Mouse (Mus musculus) frontal cortex, postnatal 14 days (tissue): ENCODE data around the gene Nrarp.
A peak's percentile ranks its signal among the peaks of the same experiment; 100 is the strongest.

ENCODE experiments used
- DNase-seq, 2 experiments: peaks; one replicate each; pipeline ENCODE4 v3.0.0; 2022; ENCODE audit warnings: low spot score in 2 of 2

The Nrarp gene

DNA sequence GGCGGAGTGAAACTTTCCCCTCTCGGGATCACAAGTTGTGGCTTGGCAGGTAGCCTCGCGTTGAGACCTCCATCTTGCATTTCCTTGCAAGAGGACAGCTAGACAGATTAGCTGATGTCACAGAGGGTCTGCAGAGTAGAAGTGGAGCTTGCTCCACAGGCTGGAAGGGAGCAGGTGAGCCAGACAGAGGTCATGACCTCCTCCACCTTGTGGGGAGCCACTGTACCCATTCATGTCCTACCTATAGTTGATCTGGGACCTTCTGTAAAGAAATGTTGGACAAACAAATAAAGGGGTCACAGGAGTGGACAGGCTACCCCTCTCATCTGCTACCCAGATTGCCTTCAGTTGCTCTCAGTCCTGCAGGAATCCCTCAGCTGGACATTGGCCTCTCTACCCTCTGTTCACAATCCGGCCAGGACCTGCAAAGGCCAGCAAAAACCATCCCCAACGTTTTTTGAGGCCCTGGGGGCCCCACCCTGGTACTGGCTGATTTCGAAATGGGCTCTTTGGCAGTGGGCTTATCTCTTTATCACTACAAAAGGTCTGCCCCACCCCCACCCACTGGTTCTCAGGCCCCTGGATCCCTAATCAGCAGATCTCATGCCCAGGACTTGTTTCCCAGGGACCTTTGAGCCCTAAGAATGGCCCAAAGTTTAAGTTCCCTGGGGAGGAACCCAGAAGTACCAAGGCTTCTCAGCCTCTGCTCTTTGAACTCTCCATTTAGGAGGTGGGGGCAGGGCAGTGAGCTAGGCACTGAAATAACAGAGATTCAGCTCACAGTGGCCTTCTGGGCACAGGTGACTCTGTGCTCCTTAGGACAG lies 5.5 kb upstream of the Nrarp start:
- DNase-seq, result no peak

DNA sequence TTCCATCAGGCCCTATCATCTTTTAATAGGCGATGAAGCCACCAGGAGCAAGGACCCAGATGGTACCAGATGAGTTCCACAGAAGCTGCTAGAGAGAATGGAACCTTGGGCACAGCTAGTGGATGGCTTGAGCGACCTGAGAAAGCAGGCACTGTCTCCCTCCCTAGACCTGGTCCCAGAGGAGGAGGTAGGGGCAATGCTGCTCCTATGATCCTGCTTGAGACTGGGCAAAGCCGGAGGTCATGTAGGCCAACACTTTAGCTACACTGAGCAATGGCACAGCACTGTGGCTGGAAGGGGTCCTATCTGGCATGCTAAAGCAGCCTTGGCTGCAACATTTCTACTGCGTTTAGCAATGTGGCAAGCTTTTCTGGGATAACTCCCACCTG lies 4.9 kb upstream of the Nrarp start:
- DNase-seq, result no peak

DNA sequence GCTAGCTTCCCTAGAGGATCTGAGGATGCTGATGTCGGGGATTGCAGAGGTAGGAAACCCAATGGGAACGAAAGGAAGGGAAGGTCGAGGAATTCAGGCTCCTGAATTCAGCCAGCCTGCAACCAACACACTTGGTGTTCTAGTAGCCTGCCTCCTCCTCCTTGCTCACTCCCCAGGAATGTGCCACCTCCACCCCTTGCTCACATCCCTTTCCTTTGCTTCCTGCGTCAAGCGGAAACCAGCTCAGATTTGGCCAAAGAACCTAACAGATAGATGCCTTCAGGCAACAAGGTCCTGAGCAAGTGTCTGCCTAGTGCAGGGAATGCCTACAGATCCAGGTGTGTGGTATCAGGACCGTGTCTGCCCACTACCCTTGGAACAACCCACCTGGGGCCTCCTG lies 4.0 kb upstream of the Nrarp start:
- no peak for DNase-seq

DNA sequence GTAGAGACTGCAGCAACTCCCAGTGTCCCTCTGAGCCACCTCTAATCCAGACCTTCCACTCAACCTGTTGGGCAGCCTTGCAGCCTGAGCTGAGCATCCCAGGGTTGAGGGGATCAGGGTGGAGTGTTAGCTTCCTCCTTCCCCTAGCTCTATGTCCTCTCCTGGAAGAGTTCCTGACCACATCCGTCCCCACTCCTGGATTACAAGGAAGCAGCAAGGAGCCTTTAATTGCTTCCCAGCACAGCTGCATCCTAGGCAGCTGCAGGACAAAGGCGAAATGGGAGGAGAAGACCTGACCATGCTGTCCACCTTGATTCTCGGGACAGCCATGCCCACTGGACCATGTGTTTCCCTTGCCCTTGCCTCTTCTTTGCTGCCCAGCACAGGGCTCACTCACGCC lies 3.5 kb upstream of the Nrarp start:
- no peak for DNase-seq

DNA sequence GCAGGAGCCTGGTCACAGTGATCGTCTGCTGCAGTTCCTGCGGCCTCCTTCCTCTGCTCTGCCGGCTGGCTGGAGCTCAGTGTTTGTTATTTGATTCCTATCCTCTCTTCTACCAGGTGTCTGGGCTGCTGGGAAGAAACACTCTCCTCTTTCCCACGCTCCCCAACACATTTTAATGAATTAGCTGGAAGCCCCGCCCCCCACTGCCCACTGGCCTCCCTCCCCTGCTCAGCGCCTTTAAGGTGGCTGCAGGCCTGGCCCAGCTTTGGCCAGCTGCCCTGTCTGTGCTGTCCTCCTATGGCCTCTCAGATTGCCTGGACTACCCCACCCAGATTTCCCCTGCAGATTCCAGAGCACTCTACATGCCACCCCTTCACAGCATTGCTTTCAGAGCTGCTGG lies 2.9 kb upstream of the Nrarp start:
- peak in 1 of 2 experiments; percentile 34 for DNase-seq

DNA sequence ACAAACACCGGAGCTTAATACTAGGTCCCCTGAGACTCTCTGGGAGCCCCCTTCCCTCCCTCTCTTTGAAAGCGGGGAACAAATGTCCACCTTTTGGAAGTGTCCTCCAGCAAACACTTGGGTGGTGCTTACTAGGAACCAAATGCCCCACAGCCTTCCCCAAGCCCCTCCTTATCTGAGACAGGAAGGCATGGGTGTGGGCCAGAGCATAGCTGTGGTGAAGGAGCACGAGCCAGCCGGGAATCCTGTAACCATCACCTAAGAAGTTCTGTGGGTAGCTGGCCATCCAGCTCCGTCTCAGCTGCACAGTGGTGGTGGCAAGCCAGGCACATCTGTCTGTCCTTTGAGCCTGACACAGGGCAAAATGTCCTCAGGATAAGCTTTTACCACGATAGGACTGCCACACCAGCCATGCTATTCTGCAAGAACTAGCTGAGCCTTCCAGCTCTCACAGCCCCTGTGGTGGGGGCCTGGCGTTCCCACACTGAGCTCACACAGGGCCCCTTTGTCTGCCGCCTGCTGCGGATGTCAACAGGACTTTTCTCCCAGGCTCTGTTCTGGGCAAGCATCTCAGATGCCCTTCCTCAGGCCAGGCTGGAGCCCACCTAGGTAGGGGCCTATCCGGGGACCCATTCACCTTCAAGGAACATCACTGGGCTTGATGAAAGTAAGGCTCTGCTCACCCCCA lies 2.1 kb upstream of the Nrarp start:
- peak in 1 of 2 experiments; percentile 46 for DNase-seq

DNA sequence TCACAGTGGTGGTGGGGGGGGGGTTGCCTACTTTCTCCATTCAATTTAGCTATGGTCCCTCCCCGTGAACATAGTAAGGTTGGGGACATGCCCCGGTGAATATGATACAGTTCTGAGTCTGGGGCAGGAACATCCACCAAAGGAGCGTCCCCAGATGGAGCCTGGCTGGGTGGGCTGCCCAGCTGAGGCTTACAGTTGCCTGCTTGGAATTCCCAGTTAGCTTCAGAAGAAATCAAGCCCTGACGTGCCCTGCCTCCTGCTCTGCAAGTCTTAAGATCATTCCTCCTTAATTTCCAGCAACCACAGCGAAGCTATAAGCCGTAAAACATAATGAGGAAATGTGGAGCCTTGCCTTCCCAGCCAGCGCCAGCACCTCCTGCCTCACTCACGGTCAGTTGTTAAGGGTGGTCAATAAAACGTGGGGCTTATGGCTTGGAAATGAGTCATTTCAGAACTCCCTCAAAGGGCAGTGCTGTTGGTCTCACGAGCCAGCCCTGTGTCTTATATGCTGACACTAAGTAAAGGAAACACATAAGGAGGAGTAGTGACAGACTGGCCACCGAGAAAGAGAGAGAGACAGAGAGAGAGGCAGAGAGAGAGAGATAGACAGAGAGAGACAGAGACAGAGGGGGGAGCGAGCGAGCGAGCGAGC lies 866 bp upstream of the Nrarp start:
- no peak for DNase-seq

DNA sequence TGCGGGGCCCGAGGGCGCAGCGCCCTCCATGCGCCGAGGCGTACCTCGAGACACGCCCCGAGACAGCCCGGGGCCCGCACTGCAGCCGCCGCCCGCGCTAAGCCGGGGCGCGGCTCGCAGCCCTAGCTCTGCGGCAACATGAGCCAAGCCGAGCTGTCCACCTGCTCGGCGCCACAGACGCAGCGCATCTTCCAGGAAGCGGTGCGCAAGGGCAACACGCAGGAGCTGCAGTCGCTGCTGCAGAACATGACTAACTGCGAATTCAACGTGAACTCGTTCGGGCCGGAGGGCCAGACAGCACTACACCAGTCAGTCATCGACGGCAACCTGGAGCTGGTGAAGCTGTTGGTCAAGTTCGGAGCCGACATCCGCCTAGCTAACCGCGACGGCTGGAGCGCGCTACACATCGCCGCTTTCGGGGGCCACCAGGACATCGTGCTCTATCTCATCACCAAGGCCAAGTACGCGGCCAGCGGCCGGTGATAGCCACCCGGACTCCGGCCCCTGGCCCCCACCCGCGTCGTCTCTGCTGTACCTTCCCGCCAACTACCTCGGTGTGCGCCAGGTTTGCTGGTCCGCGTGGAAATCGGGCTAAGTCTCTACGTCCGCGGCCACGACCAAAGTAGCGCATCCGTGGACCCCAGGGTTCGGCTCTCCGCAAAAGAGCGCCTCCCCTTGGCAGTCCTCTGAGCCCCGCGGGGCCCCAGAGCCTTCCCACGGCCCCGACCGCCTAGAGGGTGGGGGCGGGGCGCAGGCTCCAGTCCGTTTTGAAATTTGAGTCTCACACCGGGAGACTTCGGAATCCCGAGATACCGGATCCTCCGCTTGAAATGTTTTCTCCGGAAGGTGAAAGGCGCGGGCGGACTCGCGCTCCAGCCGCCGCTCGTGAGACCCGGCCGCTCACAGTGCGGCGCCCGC lies 674 bp downstream of the Nrarp start:
- DNase-seq, result peak in 1 of 2 experiments; percentile 30

DNA sequence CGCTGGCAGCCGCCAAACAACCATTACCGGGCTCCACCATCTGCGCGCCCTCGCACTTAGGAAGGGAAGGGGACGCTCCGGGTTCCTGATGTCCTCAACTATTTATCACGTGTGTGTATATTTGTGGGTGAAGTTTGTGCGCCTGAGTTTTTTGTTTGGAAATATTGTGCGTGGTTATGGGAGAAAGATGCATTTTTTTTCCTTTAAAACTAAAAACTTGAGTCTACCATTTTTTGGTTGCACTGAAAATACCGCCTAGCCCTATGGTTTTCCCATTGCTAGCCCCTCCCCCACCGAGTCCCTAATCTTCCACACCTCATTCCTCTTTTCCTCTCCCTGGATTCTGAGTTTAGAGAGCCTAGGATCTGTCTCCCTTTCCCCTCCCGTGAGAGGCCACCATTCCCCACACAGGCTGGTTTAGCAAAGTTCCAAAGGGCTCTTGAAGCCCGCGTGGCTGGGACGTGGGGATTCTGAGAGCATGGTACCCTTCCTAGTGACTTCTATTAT lies 1.4 kb downstream of the Nrarp start:
- DNase-seq, result no peak

DNA sequence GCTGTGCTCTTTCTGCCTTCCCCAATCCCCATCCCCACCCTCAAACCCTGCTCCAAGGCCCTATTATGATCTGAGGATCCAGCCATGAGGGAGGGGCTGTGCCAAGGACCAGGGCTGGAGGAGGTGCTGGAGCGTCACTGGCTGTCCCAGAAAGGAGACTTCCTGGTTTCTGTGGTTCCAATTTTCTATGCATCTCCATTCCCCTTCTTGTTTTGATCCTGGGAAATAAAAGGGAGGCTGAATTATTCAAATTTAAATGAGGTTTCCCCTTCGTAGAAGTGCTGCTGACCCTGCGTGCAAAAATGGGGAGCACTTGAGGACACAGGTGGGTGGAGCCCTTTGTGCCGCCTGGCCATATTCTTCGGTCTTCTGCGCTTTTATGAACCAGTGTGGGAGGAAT lies 2.1 kb downstream of the Nrarp start:
- DNase-seq, result peak in 1 of 2 experiments; percentile 35

DNA sequence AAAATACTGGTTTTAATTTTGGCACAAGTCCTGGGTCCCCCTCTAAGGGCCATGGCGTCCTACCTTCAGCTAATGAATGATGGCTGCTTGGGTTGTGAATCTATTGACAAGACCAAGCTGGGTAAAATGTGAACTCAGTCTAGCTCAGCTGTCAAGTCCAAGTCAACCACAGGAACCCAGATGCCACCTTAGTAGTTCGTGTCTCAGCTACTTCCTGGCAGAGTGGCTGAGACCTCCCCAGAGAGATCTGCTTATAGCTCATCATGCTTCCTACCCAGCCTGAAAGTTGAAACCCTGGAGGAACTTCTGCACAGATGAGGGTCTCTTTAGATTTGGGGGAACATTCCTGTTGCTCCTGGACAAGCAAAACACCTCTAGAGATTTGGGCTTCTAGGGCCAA lies 2.8 kb downstream of the Nrarp start:
- no peak for DNase-seq

DNA sequence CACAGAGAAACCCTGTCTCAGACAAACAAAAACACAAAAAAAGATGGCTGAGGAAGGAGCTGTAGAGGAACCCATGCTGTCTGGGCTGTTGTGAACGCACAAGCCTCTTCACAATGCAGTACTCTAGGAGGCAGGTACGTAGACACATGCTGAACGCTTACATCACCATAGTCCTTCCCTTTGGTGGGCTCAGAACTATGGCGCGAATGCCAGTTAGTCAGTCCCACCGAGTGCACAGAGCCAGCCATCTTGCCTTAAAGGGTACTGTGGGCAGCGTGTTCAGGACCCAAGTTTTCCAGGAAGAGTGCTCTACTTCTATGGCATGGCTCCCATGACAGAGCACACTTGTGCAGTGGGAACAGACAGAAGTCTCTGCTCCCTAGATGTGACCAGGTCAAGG lies 3.9 kb downstream of the Nrarp start:
- no peak for DNase-seq

DNA sequence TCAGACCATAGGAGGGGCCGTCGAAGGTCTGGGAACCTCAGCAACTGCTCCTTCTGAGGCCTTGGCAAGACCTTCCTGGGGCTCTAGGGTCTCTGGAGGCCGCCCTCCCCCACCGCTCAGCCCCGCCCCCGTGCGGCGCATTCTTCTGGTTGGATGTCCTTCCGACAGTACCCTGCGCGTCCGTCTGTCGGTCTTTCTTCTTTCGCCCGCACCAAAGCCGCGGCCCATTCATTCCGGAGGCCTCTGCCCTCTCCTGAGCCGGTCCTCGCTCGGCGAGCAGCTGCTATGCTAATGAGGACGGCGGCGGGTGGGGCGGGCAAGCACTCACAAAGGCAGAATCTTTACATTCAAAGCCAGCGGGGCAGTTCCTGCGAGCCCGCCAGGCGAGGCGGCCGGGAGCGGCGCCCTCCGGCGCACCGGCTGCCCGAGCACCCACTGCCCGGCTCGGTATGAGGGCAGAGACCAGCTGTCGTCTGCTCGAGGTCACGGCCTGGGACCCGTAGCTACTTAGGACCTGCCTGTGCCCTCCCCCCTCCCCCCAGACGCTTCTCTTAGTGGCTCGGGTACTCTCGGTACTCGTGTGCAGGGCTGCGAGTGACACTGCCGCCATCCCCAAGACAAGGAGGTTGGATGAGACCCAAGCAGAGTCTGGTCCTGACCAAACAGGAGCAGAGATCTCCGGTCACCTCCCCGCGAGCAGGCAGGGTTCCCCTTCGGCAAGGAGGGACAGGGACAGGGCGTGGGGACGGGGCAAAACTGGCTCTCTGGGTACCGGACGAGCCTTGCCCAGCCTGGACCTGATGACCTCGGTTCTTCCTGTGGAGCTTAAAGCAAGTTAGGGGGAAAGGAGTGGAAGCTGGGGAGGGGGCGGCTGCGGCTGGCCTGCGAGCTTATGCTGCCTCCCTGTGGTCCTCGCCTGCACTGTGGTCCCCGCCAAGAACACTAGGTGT lies 5.3 kb downstream of the Nrarp start:
- peak in 1 of 2 experiments; percentile 52 for DNase-seq

DNA sequence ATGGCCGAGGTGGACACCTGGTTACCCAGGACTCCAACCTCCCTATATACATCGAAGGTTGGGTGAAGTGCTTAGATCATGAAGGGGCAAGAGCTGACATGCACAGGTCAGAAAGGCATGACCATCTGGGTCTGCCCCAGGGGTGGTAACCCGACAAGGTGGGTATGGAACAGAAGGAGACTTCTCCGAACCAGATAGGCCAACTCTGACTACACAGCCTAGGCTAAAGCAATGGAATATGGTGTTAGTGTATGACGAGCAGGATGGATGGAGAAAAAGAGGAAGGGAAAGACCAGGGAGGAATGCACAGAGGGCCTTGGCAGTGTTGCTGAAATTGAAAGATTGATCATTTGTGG lies 6.0 kb downstream of the Nrarp start:
- no peak for DNase-seq

DNA sequence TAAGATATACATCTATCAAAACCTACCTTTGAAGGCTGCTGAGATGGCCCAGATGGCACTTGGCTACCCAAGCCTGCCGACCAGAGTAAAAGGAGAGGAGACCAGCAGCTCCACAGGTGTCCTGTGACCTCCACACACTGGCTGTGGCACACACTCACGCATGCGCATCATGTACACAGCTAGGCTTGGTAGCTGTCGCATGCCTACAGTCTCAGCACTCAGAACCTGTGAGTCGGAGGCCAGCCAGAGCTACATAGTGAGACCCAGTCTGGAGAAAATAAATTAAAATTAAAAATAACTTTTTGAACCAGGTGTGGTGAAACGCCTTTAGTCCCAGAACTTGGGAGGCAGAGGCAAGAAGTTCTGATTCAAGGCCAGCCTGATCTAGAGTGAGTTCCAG lies 7.3 kb downstream of the Nrarp start:
- DNase-seq, result no peak

DNA sequence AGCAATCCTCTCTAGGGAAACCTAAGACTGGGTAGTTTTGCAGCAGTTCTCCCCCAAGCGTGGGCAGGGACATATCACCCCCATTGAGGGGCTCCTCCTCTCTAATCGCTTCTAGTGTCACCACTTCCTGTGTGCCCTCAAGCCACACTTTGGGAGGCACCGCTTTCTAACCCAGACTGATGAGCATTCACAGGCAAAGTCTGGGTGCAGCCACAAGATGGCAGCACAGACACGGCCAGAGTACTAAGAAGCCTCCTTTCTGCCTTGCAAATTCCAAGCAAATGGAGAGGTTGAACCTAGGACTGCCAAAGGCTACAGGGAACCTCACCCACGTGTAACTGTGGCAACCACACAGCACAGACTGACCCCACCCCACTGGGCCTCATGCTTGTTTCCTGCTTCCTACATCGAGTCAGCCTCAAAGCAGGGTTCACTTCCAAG lies 12.8 kb downstream of the Nrarp start:
- DNase-seq, result peak; percentile 74 to 77

DNA sequence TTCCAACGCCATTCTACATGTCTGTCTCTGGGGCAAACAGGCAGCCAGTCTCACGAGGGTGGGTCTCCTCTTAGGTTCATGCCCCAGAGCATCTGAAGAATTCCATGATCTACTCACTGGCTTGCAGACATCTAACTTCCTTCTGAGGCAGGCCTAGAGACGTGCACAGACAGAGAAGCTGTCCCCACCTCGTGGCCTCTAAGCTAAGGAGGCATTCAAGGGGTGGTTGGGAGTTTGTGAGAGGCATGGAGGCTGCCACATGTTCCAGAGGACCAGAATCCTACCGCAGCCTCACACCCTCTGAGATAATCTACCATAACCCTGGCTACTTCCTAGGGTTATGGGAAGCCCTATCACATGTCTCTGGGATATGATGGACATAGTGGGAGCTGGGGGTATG lies 13.4 kb downstream of the Nrarp start:
- no peak for DNase-seq

DNA sequence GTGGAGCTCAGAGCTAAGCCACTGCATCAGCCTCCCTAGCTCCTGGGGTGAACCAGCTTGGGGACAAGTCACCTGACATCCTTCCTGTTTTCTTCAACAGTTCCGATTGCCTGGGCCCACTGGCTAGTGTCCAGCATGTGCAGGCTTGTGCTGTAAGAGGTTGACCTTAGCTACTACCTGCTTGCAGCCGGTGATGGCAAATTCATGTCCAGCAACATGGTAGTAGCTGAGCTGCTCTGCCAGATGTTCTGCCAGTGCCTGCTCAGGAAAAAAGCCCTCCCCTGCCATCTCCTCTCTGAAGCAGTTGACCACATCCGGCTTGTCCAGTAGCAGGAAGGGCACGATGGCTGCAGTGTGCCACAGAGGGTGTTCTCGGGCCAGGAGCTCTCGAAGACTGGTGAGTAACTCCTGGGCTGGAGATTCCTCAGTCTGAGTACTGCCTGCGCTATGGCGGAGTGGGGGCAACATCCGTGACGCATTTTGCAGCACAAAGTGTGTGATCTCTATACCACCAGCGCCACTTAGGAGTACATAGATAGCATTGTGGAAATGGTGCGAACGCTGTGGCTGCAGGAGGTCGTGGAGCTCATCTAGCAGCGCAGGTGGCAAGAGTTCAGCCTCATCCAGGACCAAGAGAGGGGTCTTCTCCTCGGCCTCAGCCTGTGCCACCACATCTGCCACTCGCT lies 14.1 kb downstream of the Nrarp start:
- no peak for DNase-seq

DNA sequence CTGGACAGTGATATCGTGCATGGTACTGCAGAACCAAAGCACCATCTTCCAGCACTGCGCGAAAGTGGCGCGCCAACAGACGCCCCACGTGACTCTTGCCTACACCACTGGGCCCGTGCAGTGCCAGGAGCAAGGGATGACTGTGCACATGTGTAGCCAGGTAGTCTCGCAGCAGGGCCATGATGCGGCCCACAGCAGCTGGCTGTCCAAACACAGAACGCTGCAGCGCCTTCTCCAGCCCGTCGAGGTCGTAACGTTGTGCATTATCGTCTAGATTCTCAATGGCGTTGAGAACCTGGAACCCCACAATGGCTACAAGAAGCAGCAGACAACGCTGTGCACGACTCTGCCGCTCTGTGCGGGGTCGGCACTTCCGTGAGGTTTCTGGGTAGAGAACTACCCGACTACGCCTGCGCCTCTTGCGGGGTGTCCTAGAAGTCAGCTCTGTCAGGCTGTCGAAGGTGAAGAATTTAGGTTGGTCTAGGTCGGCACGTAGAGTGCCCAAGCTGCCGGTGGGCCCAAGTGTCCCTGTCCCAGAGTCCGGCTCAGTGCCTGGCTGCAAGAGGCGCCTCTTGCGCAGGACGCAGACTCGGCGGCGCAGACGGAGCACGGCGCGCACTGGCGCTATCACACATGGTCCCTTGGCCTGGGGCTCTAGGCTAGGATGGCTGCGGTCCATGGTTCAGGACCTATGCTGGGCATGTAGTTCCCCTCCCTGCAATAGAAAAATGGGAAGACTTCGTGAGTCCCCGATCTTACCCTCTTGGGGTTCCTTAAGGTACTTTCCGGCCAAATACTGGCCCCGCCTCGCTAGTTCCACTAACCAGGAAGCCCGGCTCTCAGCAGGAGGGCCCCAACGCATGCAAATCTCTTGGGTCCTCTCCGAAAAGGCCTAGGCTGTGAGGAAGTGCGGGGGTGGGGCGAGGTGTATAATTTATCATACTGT lies 14.9 kb downstream of the Nrarp start:
- DNase-seq, result no peak
